Mouse (Mus musculus): Measurements from ENCODE around the gene Proca1.

Gene Proca1

GRCm38 (mm10) chr11:78193113-78193512 is at the start of gene Proca1:
Gene Proca1, plus strand, starts transcription at chr11:78193392.
- no peak for DNase-seq

GRCm38 (mm10) chr11:78143520-78143919 is 49.7 kb upstream of the Proca1 start:
- DNase-seq, result no peak

GRCm38 (mm10) chr11:78146168-78146567 is 47.0 kb upstream of the Proca1 start:
- no peak for DNase-seq

- no peak for DNase-seq
Observed at GRCm38 (mm10) chr11:78146707-78147543, 46.3 kb upstream of the Proca1 start.

- peak; percentile 56 for DNase-seq
Observed at GRCm38 (mm10) chr11:78151161-78151560, 42.0 kb upstream of the Proca1 start.

- peak; percentile 78 for DNase-seq
Observed at GRCm38 (mm10) chr11:78152299-78153231, 40.6 kb upstream of the Proca1 start.

GRCm38 (mm10) chr11:78153778-78154177 is 39.4 kb upstream of the Proca1 start:
- peak; percentile 24 for DNase-seq

- no peak for DNase-seq
Observed at GRCm38 (mm10) chr11:78155674-78156073, 37.5 kb upstream of the Proca1 start.

GRCm38 (mm10) chr11:78156156-78156699 is 37.0 kb upstream of the Proca1 start:
- no peak for DNase-seq

GRCm38 (mm10) chr11:78159096-78159495 is 34.1 kb upstream of the Proca1 start:
- DNase-seq, result peak; percentile 87

- DNase-seq, result peak; percentile 41
Observed at GRCm38 (mm10) chr11:78159557-78159956, 33.6 kb upstream of the Proca1 start.

- peak; percentile 25 for DNase-seq
Observed at GRCm38 (mm10) chr11:78160171-78160570, 33.0 kb upstream of the Proca1 start.

GRCm38 (mm10) chr11:78160675-78161074 is 32.5 kb upstream of the Proca1 start:
- no peak for DNase-seq

GRCm38 (mm10) chr11:78161169-78161568 is 32.0 kb upstream of the Proca1 start:
- no peak for DNase-seq

GRCm38 (mm10) chr11:78161968-78162367 is 31.2 kb upstream of the Proca1 start:
- DNase-seq, result peak; percentile 33

- DNase-seq, result peak; percentile 59
Observed at GRCm38 (mm10) chr11:78162504-78162903, 30.7 kb upstream of the Proca1 start.

- no peak for DNase-seq
Observed at GRCm38 (mm10) chr11:78163045-78163444, 30.1 kb upstream of the Proca1 start.

GRCm38 (mm10) chr11:78163681-78164603 is 29.2 kb upstream of the Proca1 start:
- peak; percentile 87 for DNase-seq

GRCm38 (mm10) chr11:78164604-78164923 is 28.6 kb upstream of the Proca1 start:
- DNase-seq, result no peak

- DNase-seq, result peak; percentile 96
Observed at GRCm38 (mm10) chr11:78164924-78165760, 28.1 kb upstream of the Proca1 start, which contains the start of gene Traf4. Gene Traf4, minus strand, starts transcription at chr11:78165589.

- DNase-seq, result peak; percentile 86
Observed at GRCm38 (mm10) chr11:78165761-78166109, 27.5 kb upstream of the Proca1 start.
